Mouse (Mus musculus) kidney, embryonic 15.5 days (tissue): ENCODE measurements at regions not wholly inside any gene's neighbourhood (a gene's known extent, or its start where the extent isn't known, plus 50 kb on each side); places are given as distances from the start of the nearest gene placed in this dataset.

Source experiments
- ATAC-seq: fragments of 200-750 bp; cut with Nextera tagmentation; replicated peaks from 2 replicates; pipeline ENCODE4 v1.8.0; 2017; ENCODE audit warnings: moderate TSS enrichment; ENCODE audit not compliant: low FRiP score
- H3K27ac ChIP-seq: fragments of 300-500 bp; sonication (generic); 2 replicates; pipeline ENCODE4 v1.5.1; 2015; ENCODE audit warnings: mild to moderate bottlenecking, inconsistent platforms
- H3K27me3 ChIP-seq: fragments of 300-500 bp; sonication (generic); 2 replicates; pipeline ENCODE4 v1.6.1; 2015; ENCODE audit warnings: inconsistent platforms
- H3K36me3 ChIP-seq: fragments of 300-500 bp; sonication (generic); 2 replicates; pipeline ENCODE4 v1.6.1; 2015; ENCODE audit warnings: inconsistent platforms
- H3K4me1 ChIP-seq: fragments of 300-500 bp; sonication (generic); 2 replicates; pipeline ENCODE4 v1.6.1; 2015; ENCODE audit warnings: inconsistent platforms
- H3K4me2 ChIP-seq: fragments of 300-500 bp; sonication (generic); 2 replicates; pipeline ENCODE4 v1.6.1; 2015; ENCODE audit warnings: moderate library complexity, mild to moderate bottlenecking, inconsistent platforms
- H3K4me3 ChIP-seq: fragments of 300-500 bp; sonication (generic); replicated peaks from 2 replicates; pipeline ENCODE4 v1.5.1; 2015; ENCODE audit warnings: mild to moderate bottlenecking, inconsistent platforms
- H3K9ac ChIP-seq: fragments of 300-500 bp; sonication (generic); 2 replicates; pipeline ENCODE4 v1.6.1; 2015; ENCODE audit warnings: mild to moderate bottlenecking, inconsistent platforms
- H3K9me3 ChIP-seq: fragments of 300-500 bp; sonication (generic); replicated peaks from 2 replicates; pipeline ENCODE4 v1.6.1; 2016; ENCODE audit warnings: inconsistent platforms
- WGBS: fragments of 180-500 bp; shearing (Covaris S2); methylation state at CpG from one replicate; pipeline ENCODE4 v1.1.7; 2015; ENCODE audit warnings: mixed read lengths; 5-methylcytosine and 5-hydroxymethylcytosine counted together

DNA sequence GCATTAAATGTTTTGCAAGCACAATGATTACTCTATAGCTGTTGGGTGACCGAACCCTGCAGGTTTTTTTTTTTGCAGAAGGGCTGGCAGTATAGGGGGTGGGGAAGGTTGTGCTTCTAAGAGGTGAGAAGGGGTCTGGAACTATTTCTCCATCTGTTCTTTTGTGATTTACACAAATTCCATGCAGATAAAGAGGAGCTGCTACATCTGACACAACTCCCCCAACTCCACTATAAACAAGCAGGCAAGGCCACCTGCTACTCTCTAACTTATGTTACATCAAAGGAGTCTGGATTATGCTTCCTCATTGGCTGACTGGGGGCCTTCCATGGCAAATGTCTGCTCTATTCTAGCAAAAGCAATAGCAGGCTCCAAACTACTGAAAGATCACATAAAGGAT lies 299.2 kb upstream of the Flrt2 start:
- H3K4me2 ChIP-seq: no peak overlapping the region
- H3K36me3 ChIP-seq: no peaks in the 10 kb centered on the region
- H3K4me1 ChIP-seq: no peaks in the 10 kb centered on the region
- no peaks in the 10 kb centered on the region for H3K27me3 ChIP-seq
- ATAC-seq: no peak
- H3K27ac ChIP-seq: no peak overlapping the region
- no peak overlapping the region for H3K4me3 ChIP-seq
- H3K9me3 ChIP-seq: no peaks in the 10 kb centered on the region
- 31% methylated on average over 1 of the region's 1 CpGs for WGBS
- H3K9ac ChIP-seq: no peak overlapping the region

DNA sequence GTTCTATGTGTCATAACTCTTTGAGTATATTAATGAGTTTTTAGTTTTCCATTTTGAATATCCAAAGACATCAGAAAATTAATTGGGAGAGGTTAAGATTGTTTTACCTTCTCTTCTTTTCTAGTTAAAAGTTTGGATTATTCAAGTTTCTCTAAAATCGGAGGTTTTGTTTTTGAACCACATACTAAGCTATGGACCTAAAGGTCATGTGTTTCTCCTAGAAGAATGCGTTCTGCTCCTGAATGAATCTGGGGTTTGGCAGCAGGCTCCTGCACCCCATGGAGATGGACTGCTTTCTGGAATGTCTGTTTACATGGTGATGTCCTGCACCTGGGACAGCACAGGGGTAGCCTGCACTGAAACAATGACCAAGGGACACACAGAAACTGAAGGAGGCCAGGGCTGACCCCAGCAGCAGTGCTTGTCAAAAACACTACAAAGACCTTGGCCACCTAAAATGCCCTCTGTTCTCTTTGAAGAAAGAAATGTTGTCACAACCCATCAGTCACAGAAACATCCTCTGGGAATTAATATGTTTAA lies 297.0 kb upstream of the Flrt2 start:
- no peaks in the 10 kb centered on the region for H3K4me1 ChIP-seq
- ATAC-seq: no peak
- no peak overlapping the region for H3K9ac ChIP-seq
- H3K27ac ChIP-seq: no peak overlapping the region
- H3K4me3 ChIP-seq: no peak overlapping the region
- no peaks in the 10 kb centered on the region for H3K27me3 ChIP-seq
- no peaks in the 10 kb centered on the region for H3K9me3 ChIP-seq
- H3K36me3 ChIP-seq: no peaks in the 10 kb centered on the region
- 77% methylated on average over 2 of the region's 2 CpGs for WGBS
- H3K4me2 ChIP-seq: no peak overlapping the region

DNA sequence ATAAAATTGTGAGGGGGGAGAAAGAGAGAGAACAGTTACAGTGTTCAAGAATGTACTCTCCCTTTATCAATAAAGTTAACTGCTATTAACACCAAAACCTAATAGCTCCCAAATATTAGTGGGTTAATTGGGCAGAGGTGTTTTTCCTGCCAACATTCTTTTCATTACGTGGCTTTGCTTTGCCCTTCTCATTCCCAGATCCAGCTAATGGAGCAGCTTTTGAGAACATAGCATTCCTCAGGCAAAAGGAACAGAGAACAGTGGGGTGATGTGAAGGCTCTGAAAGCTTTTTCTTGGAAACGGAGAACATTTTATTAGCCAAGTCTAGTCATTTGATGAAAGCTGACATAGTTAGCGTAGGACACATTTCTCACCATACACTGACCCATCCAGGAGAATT lies 271.2 kb upstream of the Flrt2 start:
- Histone ChIP-seq H3K4me3 (no peak overlapping the region), H3K36me3 (no peaks in the 10 kb centered on the region), H3K4me1 (no peaks in the 10 kb centered on the region), H3K4me2 (no peak overlapping the region), H3K27ac (no peak overlapping the region), H3K9me3 (no peaks in the 10 kb centered on the region), H3K9ac (no peak overlapping the region), H3K27me3 (no peaks in the 10 kb centered on the region)
- 84% methylated on average over 3 of the region's 3 CpGs for WGBS
- ATAC-seq: no peak

DNA sequence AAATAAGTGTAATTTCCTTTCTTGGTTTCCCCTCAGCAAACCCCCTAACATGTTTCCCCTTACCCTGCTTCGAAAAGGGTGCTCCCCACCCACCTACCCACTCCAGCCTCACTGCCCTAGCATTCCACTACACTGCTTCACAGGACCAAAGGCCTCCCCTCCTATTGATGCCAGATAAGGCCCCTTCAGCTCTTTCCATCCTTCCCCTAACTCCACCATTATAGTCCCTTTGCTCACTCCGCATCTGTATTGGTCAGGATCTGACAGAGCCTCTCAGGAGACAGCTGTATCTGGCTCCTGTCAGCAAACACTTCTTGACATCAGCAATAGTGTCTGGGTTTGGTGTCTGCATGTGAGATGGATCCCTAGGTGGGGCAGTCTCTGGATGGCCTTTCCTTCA lies 267.3 kb upstream of the Flrt2 start:
- no peaks in the 10 kb centered on the region for H3K9me3 ChIP-seq
- H3K27me3 ChIP-seq: no peaks in the 10 kb centered on the region
- H3K4me1 ChIP-seq: no peaks in the 10 kb centered on the region
- WGBS: 83% methylated on average over 2 of the region's 2 CpGs
- ATAC-seq: no peak
- H3K4me2 ChIP-seq: no peak overlapping the region
- no peak overlapping the region for H3K27ac ChIP-seq
- H3K9ac ChIP-seq: no peak overlapping the region
- no peaks in the 10 kb centered on the region for H3K36me3 ChIP-seq
- no peak overlapping the region for H3K4me3 ChIP-seq

GRCm38 (mm10) chr12:95437226-95437625 lies 254.8 kb upstream of the Flrt2 start:
- Histone ChIP-seq H3K9me3 (no peaks in the 10 kb centered on the region), H3K36me3 (no peaks in the 10 kb centered on the region), H3K4me3 (no peak overlapping the region), H3K27me3 (no peaks in the 10 kb centered on the region), H3K4me2 (no peak overlapping the region), H3K27ac (no peak overlapping the region), H3K9ac (no peak overlapping the region), H3K4me1 (no peaks in the 10 kb centered on the region)
- no peak for ATAC-seq
- 62% methylated on average over 2 of the region's 2 CpGs for WGBS

DNA sequence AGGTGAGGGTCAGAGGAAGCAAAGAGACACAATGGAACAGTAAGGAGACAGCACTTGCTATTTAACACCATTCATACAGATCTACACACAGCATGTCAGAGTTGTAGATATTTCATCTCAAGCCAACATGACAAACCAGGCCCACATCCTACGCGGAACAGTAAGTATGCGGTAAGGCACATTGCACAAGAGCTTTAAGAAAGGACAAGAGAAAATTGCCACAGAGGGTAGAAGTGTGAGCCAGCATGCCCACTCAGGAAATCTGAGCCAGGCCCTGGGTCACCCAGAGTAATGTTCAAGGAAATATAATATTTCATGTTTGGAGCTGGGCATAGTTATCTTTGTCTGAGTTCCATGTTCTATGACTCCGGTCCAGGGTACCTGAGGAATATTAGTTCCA lies 234.5 kb upstream of the Flrt2 start:
- Histone ChIP-seq H3K9me3 (no peaks in the 10 kb centered on the region), H3K27me3 (no peaks in the 10 kb centered on the region), H3K4me3 (no peak overlapping the region), H3K4me2 (no peak overlapping the region), H3K9ac (no peak overlapping the region), H3K36me3 (no peaks in the 10 kb centered on the region), H3K4me1 (no peaks in the 10 kb centered on the region), H3K27ac (no peak overlapping the region)
- 95% methylated on average over 4 of the region's 4 CpGs for WGBS
- no peak for ATAC-seq

GRCm38 (mm10) chr12:95466502-95467490 lies 225.2 kb upstream of the Flrt2 start:
- Histone ChIP-seq H3K9me3 (no peaks in the 10 kb centered on the region), H3K27ac (no peak overlapping the region), H3K27me3 (no peaks in the 10 kb centered on the region), H3K36me3 (no peaks in the 10 kb centered on the region), H3K4me2 (no peak overlapping the region), H3K4me1 (no peaks in the 10 kb centered on the region; the same call in 1 of the 2 replicates), H3K4me3 (no peak overlapping the region), H3K9ac (no peak overlapping the region)
- ATAC-seq: no peak
- whole genome bisulfite sequencing: 49% methylated on average over 12 of the region's 12 CpGs

- Histone ChIP-seq H3K4me3 (no peak overlapping the region), H3K9ac (no peak overlapping the region), H3K36me3 (no peaks in the 10 kb centered on the region), H3K27ac (no peak overlapping the region), H3K9me3 (no peaks in the 10 kb centered on the region), H3K4me2 (no peak overlapping the region), H3K27me3 (no peaks in the 10 kb centered on the region), H3K4me1 (no peaks in the 10 kb centered on the region; the same call in 1 of the 2 replicates)
- ATAC-seq: no peak
- WGBS: 63% methylated on average over 6 of the region's 6 CpGs
These were observed 222.1 kb upstream of the Flrt2 start for GRCm38 (mm10) chr12:95469897-95470296.

- Histone ChIP-seq H3K4me3 (no peak overlapping the region), H3K9ac (no peak overlapping the region)
- no peak for ATAC-seq
These were observed 205.5 kb upstream of the Flrt2 start for GRCm38 (mm10) chr12:95486502-95486901.

DNA sequence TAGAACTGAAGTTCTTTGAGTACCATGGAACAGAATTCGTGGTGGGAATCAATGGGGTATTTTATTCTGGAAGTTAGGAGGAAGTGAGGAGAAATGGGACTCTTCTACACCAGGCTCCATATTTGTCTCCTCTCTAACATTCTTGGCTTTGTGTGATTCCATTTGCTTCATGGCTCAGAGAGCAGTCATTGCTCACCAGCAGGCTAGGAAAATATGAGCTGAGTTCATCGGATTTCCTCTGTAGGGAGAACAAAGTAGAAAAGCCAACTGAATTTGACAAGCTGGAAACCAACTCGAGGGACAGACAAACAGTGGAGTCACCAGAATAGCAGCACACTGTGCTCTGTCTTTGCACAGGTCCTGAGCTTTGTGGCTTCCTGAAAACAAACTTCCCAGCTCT lies 203.7 kb upstream of the Flrt2 start:
- Histone ChIP-seq H3K4me2 (no peak overlapping the region), H3K36me3 (no peaks in the 10 kb centered on the region), H3K27me3 (no peaks in the 10 kb centered on the region), H3K4me1 (0 out of 2 replicates have a peak, but pooled peaks cover 4% of the 10 kb centered on the region), H3K27ac (no peak overlapping the region), H3K4me3 (no peak overlapping the region), H3K9ac (no peak overlapping the region), H3K9me3 (no peaks in the 10 kb centered on the region)
- no peak for ATAC-seq
- 39% methylated on average over 3 of the region's 3 CpGs for WGBS

More at GRCm38 (mm10) chr12:95486502-95486901, 205.5 kb upstream of the Flrt2 start:
- Histone ChIP-seq H3K27me3 (no peaks in the 10 kb centered on the region), H3K9me3 (no peaks in the 10 kb centered on the region), H3K4me1 (0 out of 2 replicates have a peak, but pooled peaks cover 4% of the 10 kb centered on the region), H3K4me2 (no peak overlapping the region), H3K27ac (no peak overlapping the region), H3K36me3 (no peaks in the 10 kb centered on the region)

DNA sequence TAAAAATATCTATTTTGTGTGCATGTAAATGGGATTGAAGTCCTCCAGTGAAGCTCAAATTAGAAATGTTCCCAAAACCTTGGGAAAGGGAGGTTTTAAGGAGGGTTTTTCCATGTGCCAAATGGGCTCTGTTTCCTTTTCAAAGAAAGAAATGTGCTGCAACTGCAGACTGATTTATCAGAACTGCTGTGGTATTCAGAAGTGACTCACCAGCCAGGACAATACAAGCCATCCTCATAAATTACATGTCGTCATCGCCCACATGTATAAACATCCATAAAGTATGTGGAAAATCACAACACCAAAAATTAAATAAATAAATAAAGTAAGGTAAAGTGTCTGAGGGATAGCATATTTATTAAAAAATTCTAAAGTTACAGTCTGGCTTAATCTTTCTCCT lies 202.7 kb upstream of the Flrt2 start:
- Histone ChIP-seq H3K4me2 (no peak overlapping the region), H3K9me3 (no peaks in the 10 kb centered on the region), H3K27ac (no peak overlapping the region), H3K4me3 (no peak overlapping the region), H3K27me3 (no peaks in the 10 kb centered on the region), H3K4me1 (0 out of 2 replicates have a peak, but pooled peaks cover 4% of the 10 kb centered on the region), H3K9ac (no peak overlapping the region), H3K36me3 (no peaks in the 10 kb centered on the region)
- ATAC-seq: no peak
- 77% methylated on average over 2 of the region's 2 CpGs for WGBS

DNA sequence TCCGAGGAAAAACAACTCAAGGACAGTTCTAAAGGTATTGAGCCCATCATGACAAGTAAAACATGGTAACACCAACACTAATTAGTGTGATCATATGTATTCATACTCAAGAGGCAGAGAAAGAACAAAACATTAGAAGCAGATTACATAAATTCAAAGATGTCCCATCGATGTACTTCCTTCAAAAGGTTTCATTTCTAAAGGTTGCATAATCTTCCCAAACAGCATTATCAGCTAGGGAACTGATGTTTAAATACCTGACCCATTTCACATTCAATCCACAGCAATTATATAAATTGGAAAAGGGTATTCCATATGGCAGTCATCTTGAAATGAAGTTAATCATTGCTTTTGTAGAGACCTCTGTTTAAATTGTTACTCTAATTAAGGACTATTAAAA lies 202.2 kb upstream of the Flrt2 start:
- no peak for ATAC-seq
- Histone ChIP-seq H3K4me2 (no peak overlapping the region), H3K27me3 (no peaks in the 10 kb centered on the region), H3K9ac (no peak overlapping the region), H3K4me1 (0 out of 2 replicates have a peak, but pooled peaks cover 4% of the 10 kb centered on the region), H3K27ac (no peak overlapping the region), H3K9me3 (no peaks in the 10 kb centered on the region), H3K36me3 (no peaks in the 10 kb centered on the region), H3K4me3 (no peak overlapping the region)
- WGBS: 80% methylated on average over 2 of the region's 2 CpGs
